Mouse (Mus musculus) lung, embryonic 16.5 days (tissue): ENCODE results near the gene Calhm2. TPM values are rescaled to one million over a fixed set of nuclear protein-coding genes. Genes with fewer than 3 reads are reported as not detected.

Experiments
- ATAC-seq: fragments of 200-750 bp; cut with Nextera tagmentation; 2 replicates; pipeline ENCODE4 v1.8.0; 2017; ENCODE audit warnings: low read depth, mild to moderate bottlenecking, moderate library complexity
- H3K27ac ChIP-seq: fragments of 300-500 bp; sonication (generic); 2 replicates; pipeline ENCODE4 v1.5.1; 2014; ENCODE audit warnings: mild to moderate bottlenecking, control low read depth, low read length
- H3K27me3 ChIP-seq: fragments of 300-500 bp; sonication (generic); 2 replicates; pipeline ENCODE4 v1.6.1; 2014; ENCODE audit warnings: low read depth, low read length, mixed read lengths; ENCODE audit not compliant: control insufficient read depth, insufficient read depth
- H3K36me3 ChIP-seq: fragments of 300-500 bp; sonication (generic); 2 replicates; pipeline ENCODE4 v1.6.1; 2014; ENCODE audit warnings: low read length; ENCODE audit not compliant: control insufficient read depth, insufficient read depth
- H3K4me1 ChIP-seq: fragments of 300-500 bp; sonication (generic); replicated peaks from 2 replicates; pipeline ENCODE4 v1.6.1; 2014; ENCODE audit warnings: low read length, mixed read lengths; ENCODE audit not compliant: control insufficient read depth, insufficient read depth
- H3K4me2 ChIP-seq: fragments of 300-500 bp; sonication (generic); 2 replicates; pipeline ENCODE4 v1.6.1; 2014; ENCODE audit warnings: low read depth, low read length, control low read depth
- H3K4me3 ChIP-seq: fragments of 300-500 bp; sonication (generic); 2 replicates; pipeline ENCODE4 v1.5.1; 2014; ENCODE audit warnings: mild to moderate bottlenecking, low read length, control low read depth
- H3K9ac ChIP-seq: fragments of 300-500 bp; sonication (generic); 2 replicates; pipeline ENCODE4 v1.6.1; 2014; ENCODE audit warnings: low read length, control low read depth
- H3K9me3 ChIP-seq: fragments of 300-500 bp; sonication (generic); 2 replicates; pipeline ENCODE4 v1.6.1; 2016; ENCODE audit warnings: low read length; ENCODE audit not compliant: control insufficient read depth
- WGBS: fragments of 180-500 bp; shearing (Covaris S2); extraction: QIAGEN DNeasy Blood & Tissue Kit; methylation state at CpG from one replicate; pipeline ENCODE4 v1.1.7; 2014; 5-methylcytosine and 5-hydroxymethylcytosine counted together
- polyA plus RNA-seq: library from polyadenylated mRNA; unstranded; fragments of >200 nt; fragmentation: Nextera tagmentation; extraction: Ambion mirVana; gene quantifications from 2 replicates; pipeline ENCODE4 v1.2.1, GENCODE M21; 2015

Gene Calhm2
- polyA plus RNA-seq, 1 experiment from 2014 or later = 7.8 TPM

GRCm38 (mm10) chr19:47118634-47119033, 19.5 kb downstream of the Calhm2 start:
- Histone ChIP-seq H3K4me3 (no peak overlapping the region), H3K36me3 (peaks cover 28% of the 10 kb centered on the region), H3K27ac (no peak overlapping the region), H3K4me2 (no peak overlapping the region), H3K4me1 (no peaks in the 10 kb centered on the region), H3K9ac (no peak overlapping the region), H3K27me3 (no peaks in the 10 kb centered on the region), H3K9me3 (no peaks in the 10 kb centered on the region)
- 61% methylated on average over 2 of the region's 2 CpGs for WGBS
- ATAC-seq = no peak

GRCm38 (mm10) chr19:47104641-47105271, 33.3 kb downstream of the Calhm2 start:
- Histone ChIP-seq H3K27ac (no peak overlapping the region), H3K9ac (no peak overlapping the region), H3K4me3 (no peak overlapping the region), H3K4me1 (no peaks in the 10 kb centered on the region), H3K36me3 (peaks cover 54% of the 10 kb centered on the region), H3K9me3 (no peaks in the 10 kb centered on the region), H3K4me2 (no peak overlapping the region), H3K27me3 (no peaks in the 10 kb centered on the region)
- no peak for ATAC-seq
- 90% methylated on average over 9 of the region's 9 CpGs for WGBS

- Histone ChIP-seq H3K27ac (no peak overlapping the region), H3K4me1 (no peaks in the 10 kb centered on the region), H3K27me3 (no peaks in the 10 kb centered on the region), H3K36me3 (peaks cover 50% of the 10 kb centered on the region), H3K4me3 (no peak overlapping the region), H3K9me3 (no peaks in the 10 kb centered on the region), H3K4me2 (no peak overlapping the region), H3K9ac (no peak overlapping the region)
- 89% methylated on average over 5 of the region's 5 CpGs for WGBS
- ATAC-seq = no peak
Measured at GRCm38 (mm10) chr19:47101080-47101479, 37.0 kb downstream of the Calhm2 start.

- Histone ChIP-seq H3K9ac (peak within 1 kb of the TSS; percentile 98), H3K27me3 (no peaks in the 10 kb centered on the region), H3K4me2 (peak within 1 kb of the TSS; percentile 81), H3K9me3 (no peaks in the 10 kb centered on the region), H3K27ac (peak within 1 kb of the TSS; percentile 84), H3K4me1 (peaks cover 9% of the 10 kb centered on the region), H3K36me3 (peaks cover 11% of the 10 kb centered on the region), H3K4me3 (peak within 1 kb of the TSS; percentile 90)
- ATAC-seq = peak; percentile 99
- WGBS = under 1% methylated on average over 56 of the region's 56 CpGs
Measured at GRCm38 (mm10) chr19:47090550-47091156, 47.4 kb downstream of the Calhm2 start, which contains the start of the genes Usmg5 and Pdcd11. TSS of gene Usmg5 (minus strand) at chr19:47090647. TSS of gene Pdcd11 (plus strand) at chr19:47090768.

GRCm38 (mm10) chr19:47089718-47090525, 48.2 kb downstream of the Calhm2 start:
- peak overlapping the region; percentile 84 for H3K27ac ChIP-seq
- WGBS = 1% methylated on average over 36 of the region's 36 CpGs
- H3K27me3 ChIP-seq = no peaks in the 10 kb centered on the region
- H3K4me3 ChIP-seq = peak overlapping the region; percentile 90
- H3K9me3 ChIP-seq = no peaks in the 10 kb centered on the region
- H3K4me1 ChIP-seq = peaks cover 9% of the 10 kb centered on the region
- ATAC-seq = peak; percentile 77
- peak overlapping the region; percentile 98 for H3K9ac ChIP-seq
- peak overlapping the region; percentile 81 for H3K4me2 ChIP-seq
- H3K36me3 ChIP-seq = peaks cover 8% of the 10 kb centered on the region

- Histone ChIP-seq H3K9ac (no peak overlapping the region), H3K9me3 (no peaks in the 10 kb centered on the region), H3K4me1 (peaks cover 9% of the 10 kb centered on the region), H3K36me3 (peaks cover 18% of the 10 kb centered on the region), H3K27ac (no peak overlapping the region), H3K4me3 (no peak overlapping the region), H3K4me2 (no peak overlapping the region), H3K27me3 (no peaks in the 10 kb centered on the region)
- 80% methylated on average over 3 of the region's 3 CpGs for WGBS
- no peak for ATAC-seq
Measured at GRCm38 (mm10) chr19:47088226-47088625, 49.9 kb downstream of the Calhm2 start.

- under 1% methylated on average over 55 of the region's 72 CpGs for WGBS
- peaks cover 11% of the 10 kb centered on the region for H3K4me1 ChIP-seq
- peak; percentile 96 for ATAC-seq
Measured at GRCm38 (mm10) chr19:47067924-47068611, 70.0 kb downstream of the Calhm2 start.

GRCm38 (mm10) chr19:47067096-47067882, 70.8 kb downstream of the Calhm2 start, which contains the start of gene Taf5:
TSS of gene Taf5 (plus strand) at chr19:47067746.
- Histone ChIP-seq H3K27ac (peak within 1 kb of the TSS; percentile 89), H3K9me3 (no peaks in the 10 kb centered on the region), H3K9ac (peak within 1 kb of the TSS; percentile 92), H3K27me3 (no peaks in the 10 kb centered on the region), H3K4me1 (peaks cover 11% of the 10 kb centered on the region), H3K36me3 (peaks cover 6% of the 10 kb centered on the region), H3K4me2 (peak within 1 kb of the TSS; percentile 75), H3K4me3 (peak within 1 kb of the TSS; percentile 98)
- peak; percentile 87 for ATAC-seq
- WGBS = 9% methylated on average over 42 of the region's 49 CpGs

More at GRCm38 (mm10) chr19:47067924-47068611, 70.0 kb downstream of the Calhm2 start:
- H3K9me3 ChIP-seq = no peaks in the 10 kb centered on the region
- no peaks in the 10 kb centered on the region for H3K27me3 ChIP-seq
- peak overlapping the region; percentile 92 for H3K9ac ChIP-seq
- H3K36me3 ChIP-seq = peaks cover 12% of the 10 kb centered on the region
- H3K4me2 ChIP-seq = peak overlapping the region; percentile 75
- H3K4me3 ChIP-seq = peak overlapping the region; percentile 98
- H3K27ac ChIP-seq = peak overlapping the region; percentile 89
